Mouse (Mus musculus): ENCODE data around the gene Phf10. TPM values are rescaled to one million over a fixed set of nuclear protein-coding genes. Genes with fewer than 3 reads are reported as not detected.

Gene Phf10
- polyA plus RNA-seq (2014; fragmentation: Illumina TruSeq; extraction: RNeasy Lipid Tissue Mini Kit (QIAGEN cat#74804); ENCODE audit: insufficient read depth, low read depth, low replicate concordance) = 35.9 TPM

DNA sequence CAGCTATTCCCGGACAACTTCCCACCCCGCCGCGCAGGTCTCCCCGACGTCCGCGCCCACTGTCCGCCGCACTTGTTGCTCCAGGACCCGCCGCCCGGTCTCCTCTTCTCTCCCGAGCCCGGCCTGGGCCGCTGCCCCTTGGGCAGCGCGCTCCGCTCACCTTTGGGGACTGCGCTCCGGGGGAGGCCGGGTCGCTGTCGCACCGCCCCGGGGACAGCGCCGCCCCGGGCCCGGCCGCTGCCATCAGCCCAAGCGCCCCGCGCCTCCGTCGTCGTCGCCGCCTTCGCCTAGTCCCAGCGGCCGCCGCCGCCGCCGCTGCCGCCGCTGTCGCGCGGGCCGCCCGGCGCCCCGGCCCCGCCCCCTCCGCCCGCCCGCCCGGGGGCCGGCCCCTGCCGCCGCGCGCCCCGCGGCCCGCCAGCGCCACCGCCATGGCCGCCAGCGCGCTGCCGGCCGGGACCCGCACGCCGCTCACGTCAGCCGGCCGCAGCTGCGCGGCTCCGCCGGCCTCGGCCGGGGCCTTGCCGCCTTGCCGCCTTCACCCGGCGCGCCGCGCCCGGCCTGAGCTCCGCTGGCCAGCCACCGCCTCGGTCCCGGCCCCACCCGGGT, at the start of gene Phf10:
Phf10 (minus strand) TSS at position 323 of the 606 bp plus-strand sequence.

GRCm38 (mm10) chr17:15009706-15010413, 48.8 kb upstream of the Phf10 start, which contains the start of gene Gm3435:
Gene Gm3435 (plus strand): TSS chr17:15010176.

DNA sequence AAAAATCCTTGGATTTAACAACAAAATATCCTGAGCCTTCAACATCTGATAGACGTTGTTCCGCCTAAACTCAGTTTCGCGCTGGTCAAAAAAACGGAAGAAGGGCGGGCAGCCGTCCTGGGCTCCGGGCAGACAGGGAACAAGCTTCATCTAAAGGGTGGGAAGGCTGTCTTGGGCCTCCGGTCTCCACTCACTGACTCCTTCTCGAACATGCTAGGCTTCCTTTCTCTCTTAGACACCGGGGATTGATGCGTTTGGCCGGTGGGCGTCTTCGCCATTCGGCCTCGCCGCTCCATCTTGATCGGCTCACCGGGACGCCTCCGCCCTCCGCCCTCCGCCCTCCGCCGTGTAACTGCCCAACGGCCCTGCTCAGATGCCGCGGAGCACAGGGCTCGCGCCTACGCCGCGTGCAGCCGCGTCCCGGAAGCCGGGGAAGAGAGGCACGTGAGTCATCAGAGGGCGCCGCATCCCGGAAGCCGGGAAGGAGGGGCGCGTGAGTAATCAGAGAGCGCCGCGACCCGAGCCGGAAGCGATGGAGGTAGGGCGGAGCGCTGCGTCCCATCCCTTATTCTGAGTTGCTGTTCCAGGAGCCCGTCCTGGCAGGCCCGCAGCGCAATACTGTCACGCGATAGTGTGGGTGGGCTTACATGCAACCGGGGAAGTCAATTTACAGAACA, 17.4 kb upstream of the Phf10 start, which contains the start of the genes 9030025P20Rik and Gm3417:
9030025P20Rik (plus strand) TSS at position 107 of the 677 bp plus-strand sequence.
Gm3417 (minus strand) TSS at position 429 of the 677 bp plus-strand sequence.

GRCm38 (mm10) chr17:14943009-14943728, 17.9 kb downstream of the Phf10 start, which contains the start of the genes Wdr27 and 1600012H06Rik:
Gene Wdr27 (minus strand): TSS chr17:14943158.
Gene 1600012H06Rik (plus strand): TSS chr17:14943184.

Other genes with a start within 250 kb of the Phf10 start
- gene Wdr27, start 18.1 kb downstream of the Phf10 start, polyA plus RNA-seq (2014; fragmentation: Illumina TruSeq; extraction: RNeasy Lipid Tissue Mini Kit (QIAGEN cat#74804); ENCODE audit: insufficient read depth, low read depth, low replicate concordance) = 15.5 TPM
- 19.4 TPM for gene 1600012H06Rik, start 18.1 kb downstream of the Phf10 start, polyA plus RNA-seq (2014; fragmentation: Illumina TruSeq; extraction: RNeasy Lipid Tissue Mini Kit (QIAGEN cat#74804); ENCODE audit: insufficient read depth, low read depth, low replicate concordance)
- gene 9030025P20Rik, start 17.2 kb upstream of the Phf10 start, polyA plus RNA-seq (2014; fragmentation: Illumina TruSeq; extraction: RNeasy Lipid Tissue Mini Kit (QIAGEN cat#74804); ENCODE audit: insufficient read depth, low read depth, low replicate concordance) = 5.5 TPM
- gene Gm3417, start 17.5 kb upstream of the Phf10 start, polyA plus RNA-seq (2014; fragmentation: Illumina TruSeq; extraction: RNeasy Lipid Tissue Mini Kit (QIAGEN cat#74804); ENCODE audit: insufficient read depth, low read depth, low replicate concordance) = 1.0 TPM
- gene Gm3435, start 48.9 kb upstream of the Phf10 start, polyA plus RNA-seq (2014; fragmentation: Illumina TruSeq; extraction: RNeasy Lipid Tissue Mini Kit (QIAGEN cat#74804); ENCODE audit: insufficient read depth, low read depth, low replicate concordance) = 1.0 TPM
- 19.8 TPM for gene Ermard, start 79.9 kb upstream of the Phf10 start, polyA plus RNA-seq (2014; fragmentation: Illumina TruSeq; extraction: RNeasy Lipid Tissue Mini Kit (QIAGEN cat#74804); ENCODE audit: insufficient read depth, low read depth, low replicate concordance)
- gene Tcte3, start 80.2 kb upstream of the Phf10 start, polyA plus RNA-seq (2014; fragmentation: Illumina TruSeq; extraction: RNeasy Lipid Tissue Mini Kit (QIAGEN cat#74804); ENCODE audit: insufficient read depth, low read depth, low replicate concordance) = 1.1 TPM
- 1.4 TPM for gene Gm3448, start 80.3 kb upstream of the Phf10 start, polyA plus RNA-seq (2014; fragmentation: Illumina TruSeq; extraction: RNeasy Lipid Tissue Mini Kit (QIAGEN cat#74804); ENCODE audit: insufficient read depth, low read depth, low replicate concordance)

Measured in lung, adult 10 weeks (tissue).